Mouse (Mus musculus): ENCODE measurements around the gene Pnkd. TPM values are rescaled to one million over a fixed set of nuclear protein-coding genes. Genes with fewer than 3 reads are reported as not detected.
A peak's percentile ranks its signal among the peaks of the same experiment; 100 is the strongest.

Gene Pnkd
- polyA plus RNA-seq, 1 experiment, result 40.9 TPM

- peak overlapping the region; percentile 73 for H3K9ac ChIP-seq (ENCODE audit: low read depth, poor library complexity, severe bottlenecking)
- H3K27ac ChIP-seq (ENCODE audit: insufficient read depth, low read length), result no peak overlapping the region
- H3K4me1 ChIP-seq (ENCODE audit: control insufficient read depth, insufficient read depth, low read length), result peaks cover 3% of the 10 kb centered on the region
- TF ChIP-seq EP300 (IDR thresholded peaks at IDR 0.05; ENCODE audit: insufficient read depth, low read depth, low read length) (no peak), CTCF (IDR thresholded peaks at IDR 0.05; ENCODE audit: low read depth, low read length) (no peak), POLR2A (IDR thresholded peaks at IDR 0.05; ENCODE audit: insufficient read depth, low read length) (no peak)
- 0 out of 2 replicates have a peak overlapping the region, but pooled peaks have one; percentile 1 for H3K4me3 ChIP-seq (ENCODE audit: low read depth, low read length)
- no peaks in the 10 kb centered on the region for H3K36me3 ChIP-seq (ENCODE audit: control insufficient read depth, insufficient read depth, low read length, poor library complexity, severe bottlenecking)
- no peaks in the 10 kb centered on the region for H3K9me3 ChIP-seq (replicated peaks; ENCODE audit: control insufficient read depth, insufficient read depth, low read length, poor library complexity, severe bottlenecking)
- H3K27me3 ChIP-seq (ENCODE audit: control insufficient read depth, insufficient read depth, low read length, poor library complexity, severe bottlenecking), result no peaks in the 10 kb centered on the region
Observed at GRCm38 (mm10) chr1:74302835-74303234, 18.1 kb downstream of the Pnkd start.

GRCm38 (mm10) chr1:74303509-74304338 is 19.0 kb downstream of the Pnkd start:
- Histone ChIP-seq H3K27me3 (ENCODE audit: control insufficient read depth, insufficient read depth, low read length, poor library complexity, severe bottlenecking) (no peaks in the 10 kb centered on the region), H3K9ac (ENCODE audit: low read depth, poor library complexity, severe bottlenecking) (peak overlapping the region; percentile 73), H3K4me1 (ENCODE audit: control insufficient read depth, insufficient read depth, low read length) (peaks cover 3% of the 10 kb centered on the region), H3K4me3 (ENCODE audit: low read depth, low read length) (peak overlapping the region; percentile 71), H3K27ac (ENCODE audit: insufficient read depth, low read length) (peak overlapping the region; percentile 18; the same call in 1 of the 2 replicates), H3K36me3 (ENCODE audit: control insufficient read depth, insufficient read depth, low read length, poor library complexity, severe bottlenecking) (no peaks in the 10 kb centered on the region), H3K9me3 (replicated peaks; ENCODE audit: control insufficient read depth, insufficient read depth, low read length, poor library complexity, severe bottlenecking) (no peaks in the 10 kb centered on the region)
- no peak for TF ChIP-seq POLR2A (IDR thresholded peaks at IDR 0.05; ENCODE audit: insufficient read depth, low read length)
- TF ChIP-seq EP300 (IDR thresholded peaks at IDR 0.05; ENCODE audit: insufficient read depth, low read depth, low read length), result no peak
- TF ChIP-seq CTCF (IDR thresholded peaks at IDR 0.05; ENCODE audit: low read depth, low read length), result no peak

DNA sequence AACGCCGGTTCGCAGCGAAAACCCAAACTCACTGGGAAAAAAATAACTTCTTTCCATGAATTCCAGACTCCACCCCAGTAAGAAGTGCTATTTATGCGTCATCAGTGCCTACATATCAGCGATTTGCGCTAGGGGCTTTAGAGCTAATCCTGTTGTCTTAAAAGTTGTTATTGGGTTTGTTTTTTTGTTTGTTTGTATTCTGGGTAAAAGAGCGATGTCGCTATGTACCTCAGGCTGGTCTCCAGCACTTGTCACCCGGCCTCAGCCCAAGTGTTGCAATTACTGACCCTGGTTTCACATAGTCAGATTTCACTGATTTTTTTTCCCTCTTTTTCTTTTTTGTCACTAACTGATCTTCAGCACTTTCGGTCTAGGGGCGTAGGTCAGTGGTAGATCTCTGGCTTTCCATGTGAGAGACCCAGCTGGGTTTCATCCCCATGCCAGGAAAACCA is 19.6 kb downstream of the Pnkd start:
- H3K36me3 ChIP-seq (ENCODE audit: control insufficient read depth, insufficient read depth, low read length, poor library complexity, severe bottlenecking), result no peaks in the 10 kb centered on the region
- TF ChIP-seq POLR2A (IDR thresholded peaks at IDR 0.05; ENCODE audit: insufficient read depth, low read length) (no peak), EP300 (IDR thresholded peaks at IDR 0.05; ENCODE audit: insufficient read depth, low read depth, low read length) (no peak), CTCF (IDR thresholded peaks at IDR 0.05; ENCODE audit: low read depth, low read length) (no peak)
- H3K9ac ChIP-seq (ENCODE audit: low read depth, poor library complexity, severe bottlenecking), result peak overlapping the region; percentile 73
- peaks cover 3% of the 10 kb centered on the region for H3K4me1 ChIP-seq (ENCODE audit: control insufficient read depth, insufficient read depth, low read length)
- no peaks in the 10 kb centered on the region for H3K9me3 ChIP-seq (replicated peaks; ENCODE audit: control insufficient read depth, insufficient read depth, low read length, poor library complexity, severe bottlenecking)
- H3K27me3 ChIP-seq (ENCODE audit: control insufficient read depth, insufficient read depth, low read length, poor library complexity, severe bottlenecking), result no peaks in the 10 kb centered on the region
- H3K27ac ChIP-seq (ENCODE audit: insufficient read depth, low read length), result peak overlapping the region; percentile 18; the same call in 1 of the 2 replicates
- peak overlapping the region; percentile 71 for H3K4me3 ChIP-seq (ENCODE audit: low read depth, low read length)

DNA sequence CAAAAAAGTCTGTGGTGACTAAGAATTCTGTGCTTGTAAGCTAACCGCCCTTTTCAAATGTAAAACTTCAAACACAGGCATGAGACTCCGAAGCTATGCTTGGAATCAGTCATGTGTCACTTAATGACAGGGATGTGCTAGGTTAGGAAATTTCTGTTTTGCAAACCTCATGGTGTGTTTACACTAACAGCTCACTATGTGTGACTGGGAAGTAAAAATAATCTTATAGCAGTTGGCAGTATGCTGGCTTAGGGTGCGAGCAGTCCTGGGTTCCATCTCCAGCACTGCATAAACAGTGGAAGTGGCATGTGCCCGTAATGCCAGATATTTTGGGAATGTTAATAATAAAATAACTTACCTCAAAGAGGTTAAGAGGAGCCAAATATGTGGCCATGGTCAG is 20.2 kb downstream of the Pnkd start:
- Histone ChIP-seq H3K9ac (ENCODE audit: low read depth, poor library complexity, severe bottlenecking) (no peak overlapping the region), H3K27ac (ENCODE audit: insufficient read depth, low read length) (no peak overlapping the region), H3K27me3 (ENCODE audit: control insufficient read depth, insufficient read depth, low read length, poor library complexity, severe bottlenecking) (no peaks in the 10 kb centered on the region), H3K4me3 (ENCODE audit: low read depth, low read length) (no peak overlapping the region), H3K36me3 (ENCODE audit: control insufficient read depth, insufficient read depth, low read length, poor library complexity, severe bottlenecking) (no peaks in the 10 kb centered on the region), H3K9me3 (replicated peaks; ENCODE audit: control insufficient read depth, insufficient read depth, low read length, poor library complexity, severe bottlenecking) (no peaks in the 10 kb centered on the region), H3K4me1 (ENCODE audit: control insufficient read depth, insufficient read depth, low read length) (peaks cover 6% of the 10 kb centered on the region)
- TF ChIP-seq EP300 (IDR thresholded peaks at IDR 0.05; ENCODE audit: insufficient read depth, low read depth, low read length) (no peak), POLR2A (IDR thresholded peaks at IDR 0.05; ENCODE audit: insufficient read depth, low read length) (no peak), CTCF (IDR thresholded peaks at IDR 0.05; ENCODE audit: low read depth, low read length) (no peak)

GRCm38 (mm10) chr1:74305522-74305921 is 20.8 kb downstream of the Pnkd start, which contains the start of gene Tmbim1:
Gene Tmbim1, minus strand, starts transcription at chr1:74305622.
- Histone ChIP-seq H3K4me3 (ENCODE audit: low read depth, low read length) (peak within 1 kb of the TSS; percentile 71; the same call in 1 of the 2 replicates), H3K4me1 (ENCODE audit: control insufficient read depth, insufficient read depth, low read length) (peaks cover 6% of the 10 kb centered on the region), H3K27me3 (ENCODE audit: control insufficient read depth, insufficient read depth, low read length, poor library complexity, severe bottlenecking) (no peaks in the 10 kb centered on the region), H3K27ac (ENCODE audit: insufficient read depth, low read length) (peak within 1 kb of the TSS; percentile 18), H3K9me3 (replicated peaks; ENCODE audit: control insufficient read depth, insufficient read depth, low read length, poor library complexity, severe bottlenecking) (no peaks in the 10 kb centered on the region), H3K9ac (ENCODE audit: low read depth, poor library complexity, severe bottlenecking) (peak within 1 kb of the TSS; percentile 73), H3K36me3 (ENCODE audit: control insufficient read depth, insufficient read depth, low read length, poor library complexity, severe bottlenecking) (no peaks in the 10 kb centered on the region)
- no peak for TF ChIP-seq EP300 (IDR thresholded peaks at IDR 0.05; ENCODE audit: insufficient read depth, low read depth, low read length)
- no peak for TF ChIP-seq CTCF (IDR thresholded peaks at IDR 0.05; ENCODE audit: low read depth, low read length)
- no peak for TF ChIP-seq POLR2A (IDR thresholded peaks at IDR 0.05; ENCODE audit: insufficient read depth, low read length)

GRCm38 (mm10) chr1:74307146-74307545 is 22.4 kb downstream of the Pnkd start:
- H3K27ac ChIP-seq (ENCODE audit: insufficient read depth, low read length), result peak overlapping the region; percentile 94
- no peak for TF ChIP-seq CTCF (IDR thresholded peaks at IDR 0.05; ENCODE audit: low read depth, low read length)
- TF ChIP-seq POLR2A (IDR thresholded peaks at IDR 0.05; ENCODE audit: insufficient read depth, low read length), result no peak
- TF ChIP-seq EP300 (IDR thresholded peaks at IDR 0.05; ENCODE audit: insufficient read depth, low read depth, low read length), result no peak
- peaks cover 6% of the 10 kb centered on the region for H3K4me1 ChIP-seq (ENCODE audit: control insufficient read depth, insufficient read depth, low read length)
- no peak overlapping the region for H3K4me3 ChIP-seq (ENCODE audit: low read depth, low read length)
- H3K36me3 ChIP-seq (ENCODE audit: control insufficient read depth, insufficient read depth, low read length, poor library complexity, severe bottlenecking), result no peaks in the 10 kb centered on the region
- no peaks in the 10 kb centered on the region for H3K9me3 ChIP-seq (replicated peaks; ENCODE audit: control insufficient read depth, insufficient read depth, low read length, poor library complexity, severe bottlenecking)
- H3K27me3 ChIP-seq (ENCODE audit: control insufficient read depth, insufficient read depth, low read length, poor library complexity, severe bottlenecking), result no peaks in the 10 kb centered on the region
- no peak overlapping the region for H3K9ac ChIP-seq (ENCODE audit: low read depth, poor library complexity, severe bottlenecking)

Data from ES-Bruce4 (cell line).